Comparison of ENCODE assay signal across 18 mouse cellular contexts in the genomic region with DNA sequence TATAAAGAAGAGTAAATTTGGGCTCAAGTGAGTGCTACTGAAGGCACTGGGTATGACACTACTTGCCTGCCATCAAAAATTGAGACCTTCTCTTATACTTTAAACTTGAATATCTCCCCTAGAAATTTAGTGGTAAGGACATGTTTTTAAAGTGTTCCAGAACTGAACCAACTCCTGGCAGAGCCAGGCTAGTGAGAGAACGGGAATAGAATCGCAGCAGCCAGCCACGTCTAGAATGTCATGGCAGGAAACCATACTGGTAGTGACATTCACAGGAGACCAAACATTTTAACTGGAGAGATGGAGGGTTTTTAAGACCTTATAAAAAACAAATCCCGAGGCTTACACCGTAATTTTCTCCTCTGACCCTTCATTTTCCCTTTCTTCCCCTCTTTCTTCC.
"Had no signal": no experiment of that assay in that cellular context is flagged by ENCODE, and none has a peak within 500 bp of the region (broad histone marks: within the 10 kb centered on the region; RNA-seq: fewer than 3 reads in every experiment).

No protein-coding gene starts in this region.

- H3K9me3 ChIP-seq: midbrain, embryonic 10.5 days; midbrain, embryonic 12.5 days; neural tube, embryonic 13.5 days; neural tube, embryonic 15.5 days had no signal

- H3K27ac ChIP-seq: midbrain, embryonic 10.5 days; midbrain, embryonic 12.5 days; neural tube, embryonic 13.5 days; neural tube, embryonic 15.5 days had no signal

- H3K4me3 ChIP-seq: midbrain, embryonic 10.5 days; midbrain, embryonic 12.5 days; myocyte; neural tube, embryonic 13.5 days; neural tube, embryonic 15.5 days had no signal

- H3K9ac ChIP-seq: lung, embryonic 14.5 days; midbrain, embryonic 12.5 days; neural tube, embryonic 13.5 days; neural tube, embryonic 15.5 days had no signal

- ATAC-seq: midbrain, embryonic 16.5 days had no signal

- H3K4me2 ChIP-seq: lung, embryonic 14.5 days; midbrain, embryonic 12.5 days; neural tube, embryonic 13.5 days; neural tube, embryonic 15.5 days had no signal

- H3K4me1 ChIP-seq: midbrain, embryonic 10.5 days; midbrain, embryonic 12.5 days; neural tube, embryonic 15.5 days had no signal

- H3K27me3 ChIP-seq: midbrain, embryonic 12.5 days; neural tube, embryonic 13.5 days; neural tube, embryonic 15.5 days had no signal

- H3K36me3 ChIP-seq: midbrain, embryonic 10.5 days; midbrain, embryonic 12.5 days; neural tube, embryonic 13.5 days; neural tube, embryonic 15.5 days had no signal

- DNase-seq: lung, adult 18-20 months; lung, embryonic 14.5 days; lung, postnatal 10 days; lung, postnatal 4 days; midbrain, embryonic 14.5 days; retina, postnatal 1 day; right cerebral cortex, adult 18-20 months; right cerebral cortex, postnatal 25 days; right cerebral cortex, postnatal 4 days; thymus, adult 18-20 months; thymus, postnatal 14 days; thymus, postnatal 36 days had no signal
